Mouse (Mus musculus) hindbrain, embryonic 10.5 days (tissue): ENCODE measurements at regions not wholly inside any gene's neighbourhood (a gene's known extent, or its start where the extent isn't known, plus 50 kb on each side); places are given as distances from the start of the nearest gene placed in this dataset.

Experiments used
- DNase-seq: peaks from one replicate; pipeline ENCODE4 v3.0.0-alpha.2; 2017; ENCODE audit warnings: low spot score
- H3K27ac ChIP-seq: fragments of 300-500 bp; sonication (generic); 2 replicates; pipeline ENCODE4 v1.5.1; 2016; ENCODE audit warnings: mild to moderate bottlenecking, moderate library complexity
- H3K27me3 ChIP-seq: fragments of 300-500 bp; sonication (generic); 2 replicates; pipeline ENCODE4 v1.6.1; 2016; ENCODE audit warnings: mild to moderate bottlenecking; ENCODE audit not compliant: poor library complexity, insufficient read depth, severe bottlenecking
- H3K36me3 ChIP-seq: fragments of 300-500 bp; sonication (generic); 2 replicates; pipeline ENCODE4 v1.6.1; 2016; ENCODE audit warnings: mild to moderate bottlenecking, moderate library complexity
- H3K4me1 ChIP-seq: fragments of 300-500 bp; sonication (generic); replicated peaks from 2 replicates; pipeline ENCODE4 v1.6.1; 2016; ENCODE audit warnings: mild to moderate bottlenecking
- H3K4me3 ChIP-seq: fragments of 300-500 bp; sonication (generic); 2 replicates; pipeline ENCODE4 v1.5.1; 2016; ENCODE audit warnings: mild to moderate bottlenecking, moderate library complexity
- H3K9me3 ChIP-seq: fragments of 300-500 bp; sonication (generic); 2 replicates; pipeline ENCODE4 v1.6.1; 2016; ENCODE audit warnings: mild to moderate bottlenecking, moderate library complexity
- WGBS: fragments of 180-500 bp; shearing (Covaris S2); methylation state at CpG from one replicate; pipeline ENCODE4 v1.1.7; 2016; 5-methylcytosine and 5-hydroxymethylcytosine counted together

DNA sequence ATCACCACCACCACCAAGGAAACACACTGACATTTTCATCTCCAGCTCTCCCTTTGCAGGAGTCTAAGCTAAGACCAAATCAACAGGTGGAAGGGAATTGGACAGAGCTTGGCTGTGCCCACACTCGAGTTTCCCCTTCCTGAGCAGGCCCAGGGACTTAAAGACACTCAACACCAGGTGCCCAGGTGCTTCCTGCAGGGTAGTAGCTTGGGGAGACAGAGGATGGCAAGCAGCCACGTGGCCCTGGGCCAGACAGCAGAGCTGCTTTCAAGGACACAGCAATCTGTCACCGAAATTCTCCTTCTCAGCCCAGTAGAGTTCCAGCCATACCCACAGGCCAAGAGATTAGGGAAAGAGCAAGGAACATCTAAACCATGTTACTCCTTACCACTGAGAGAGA lies 266.9 kb downstream of the H2al1j start:
- H3K27me3 ChIP-seq: peaks cover 85% of the 10 kb centered on the region

DNA sequence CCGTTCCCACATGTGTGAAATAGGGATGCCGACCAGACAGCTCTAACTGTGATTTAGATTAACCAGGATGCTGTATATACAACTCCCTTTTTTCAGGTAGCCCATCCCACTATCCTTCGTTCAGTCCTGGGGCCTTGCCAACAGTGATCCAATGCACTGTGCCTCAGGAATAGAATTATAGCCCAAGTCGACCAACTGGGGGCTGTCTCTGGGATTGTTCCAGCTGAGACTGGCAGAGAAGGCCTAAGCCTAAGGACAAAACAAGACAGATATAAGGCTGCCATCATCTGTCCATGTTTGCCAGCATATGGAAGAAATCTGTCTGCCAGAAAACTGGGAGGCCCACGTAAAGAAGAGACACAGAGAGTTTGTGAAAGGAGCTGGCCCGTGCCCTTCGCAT lies 269.9 kb downstream of the H2al1j start:
- no peak for DNase-seq
- H3K27me3 ChIP-seq: peaks cover 69% of the 10 kb centered on the region
- H3K9me3 ChIP-seq: no peaks in the 10 kb centered on the region
- WGBS: 90% methylated on average over 7 of the region's 7 CpGs
- no peak overlapping the region for H3K4me3 ChIP-seq
- no peak overlapping the region for H3K27ac ChIP-seq
- H3K4me1 ChIP-seq: no peaks in the 10 kb centered on the region
- H3K36me3 ChIP-seq: no peaks in the 10 kb centered on the region

More for the DNA sequence above, 266.9 kb downstream of the H2al1j start:
- no peak for DNase-seq
- H3K4me3 ChIP-seq: no peak overlapping the region
- H3K4me1 ChIP-seq: peaks cover 17% of the 10 kb centered on the region
- no peaks in the 10 kb centered on the region for H3K36me3 ChIP-seq
- WGBS: 63% methylated on average over 3 of the region's 3 CpGs
- no peaks in the 10 kb centered on the region for H3K9me3 ChIP-seq
- H3K27ac ChIP-seq: no peak overlapping the region

DNA sequence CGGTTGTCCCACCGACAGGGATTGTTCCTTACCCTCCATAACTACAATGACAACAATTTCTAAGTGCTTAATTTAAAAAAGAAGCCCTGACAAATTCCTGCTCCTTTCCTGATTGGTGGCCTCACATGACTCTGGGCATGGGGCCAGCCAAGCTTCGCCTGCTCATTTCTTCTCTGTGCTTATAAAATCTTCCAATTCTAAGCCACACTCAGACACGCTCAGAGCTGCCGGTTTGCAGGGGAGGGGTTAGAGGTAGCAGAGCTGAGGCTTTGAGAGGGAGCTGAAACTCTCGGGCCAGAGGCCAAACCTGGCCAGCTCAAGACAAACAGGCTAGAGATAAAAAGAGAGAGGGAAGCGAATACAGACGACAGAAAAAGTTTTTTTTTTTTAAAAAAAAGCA lies 286.6 kb downstream of the H2al1j start:
- WGBS: 62% methylated on average over 8 of the region's 8 CpGs
- H3K9me3 ChIP-seq: no peaks in the 10 kb centered on the region
- no peaks in the 10 kb centered on the region for H3K4me1 ChIP-seq
- no peaks in the 10 kb centered on the region for H3K36me3 ChIP-seq
- H3K4me3 ChIP-seq: no peak overlapping the region
- no peak overlapping the region for H3K27ac ChIP-seq
- peaks cover 5% of the 10 kb centered on the region; the same call in 1 of the 2 replicates for H3K27me3 ChIP-seq
- DNase-seq: no peak

DNA sequence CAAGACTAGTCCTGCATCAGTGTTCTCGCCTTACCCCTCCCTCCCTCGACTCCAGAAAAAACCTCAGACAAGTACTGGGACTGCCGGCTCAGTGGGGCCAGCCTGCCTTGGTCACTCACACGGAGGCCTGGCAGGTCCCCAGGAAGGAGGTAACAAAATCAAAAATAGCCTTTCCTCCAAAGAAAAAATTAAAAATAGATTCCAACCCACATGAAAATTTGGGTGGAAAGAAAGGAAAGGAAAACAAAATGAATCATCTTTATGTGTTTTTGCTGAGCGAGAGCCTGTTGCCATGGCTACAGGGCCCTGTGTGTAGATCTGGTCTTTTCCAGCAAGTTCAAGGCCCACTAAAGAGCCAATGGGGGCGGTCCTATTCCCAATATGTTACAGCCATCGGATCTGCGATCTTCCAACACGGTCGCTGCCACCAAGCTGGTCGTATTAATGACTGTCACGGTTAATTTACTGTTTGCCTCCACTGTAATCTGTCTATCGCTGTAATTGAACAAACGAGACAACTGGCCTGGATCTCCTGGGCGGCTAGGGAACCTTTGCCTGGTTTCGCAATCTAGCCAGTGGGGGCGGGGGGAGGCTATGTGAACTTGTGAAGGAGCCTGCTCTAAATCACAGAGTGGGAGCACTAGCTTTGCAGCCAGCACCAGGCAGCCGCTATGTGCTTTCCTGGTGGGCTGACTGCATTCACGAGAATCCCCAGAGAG lies 293.6 kb downstream of the H2al1j start:
- Histone ChIP-seq H3K27me3 (peaks cover 13% of the 10 kb centered on the region; the same call in 1 of the 2 replicates), H3K36me3 (no peaks in the 10 kb centered on the region), H3K4me1 (peaks cover 14% of the 10 kb centered on the region; the same call in 1 of the 2 replicates), H3K27ac (peak overlapping the region; percentile 45), H3K9me3 (no peaks in the 10 kb centered on the region), H3K4me3 (no peak overlapping the region)
- 65% methylated on average over 19 of the region's 19 CpGs for WGBS
- no peak for DNase-seq

DNA sequence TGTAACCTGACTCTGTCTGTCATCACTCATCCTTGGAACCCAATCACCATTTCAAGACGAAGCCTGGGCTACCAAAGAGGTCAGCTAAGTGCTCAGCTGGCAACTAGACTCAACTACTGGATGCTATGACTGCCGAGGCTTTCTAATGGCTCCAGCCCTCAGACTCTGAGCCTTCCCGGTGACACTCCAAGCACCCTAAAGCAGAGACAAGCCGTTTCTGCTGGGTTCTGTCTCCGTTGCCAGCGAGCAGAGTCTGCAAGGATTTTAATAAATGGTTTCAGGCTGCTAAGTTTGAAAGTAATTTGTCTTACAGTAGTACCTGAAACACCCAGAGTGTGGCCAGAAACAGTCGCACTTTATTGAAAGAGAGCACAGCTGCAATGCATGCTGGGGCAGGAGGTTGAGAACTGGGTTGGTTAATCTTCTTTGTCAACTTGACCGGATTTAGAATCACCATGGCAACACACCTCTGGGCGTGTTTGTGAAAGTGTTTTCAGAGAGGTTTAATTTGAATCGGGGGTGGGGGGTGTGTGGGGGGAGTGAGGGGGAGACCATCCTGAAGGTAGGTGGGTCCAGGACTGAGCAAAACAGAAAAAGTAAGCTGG lies 298.8 kb downstream of the H2al1j start:
- Histone ChIP-seq H3K36me3 (no peaks in the 10 kb centered on the region), H3K9me3 (no peaks in the 10 kb centered on the region), H3K27ac (no peak overlapping the region), H3K4me3 (no peak overlapping the region), H3K27me3 (peaks cover 41% of the 10 kb centered on the region), H3K4me1 (peaks cover 16% of the 10 kb centered on the region; the same call in 1 of the 2 replicates)
- DNase-seq: no peak
- WGBS: 51% methylated on average over 10 of the region's 10 CpGs

DNA sequence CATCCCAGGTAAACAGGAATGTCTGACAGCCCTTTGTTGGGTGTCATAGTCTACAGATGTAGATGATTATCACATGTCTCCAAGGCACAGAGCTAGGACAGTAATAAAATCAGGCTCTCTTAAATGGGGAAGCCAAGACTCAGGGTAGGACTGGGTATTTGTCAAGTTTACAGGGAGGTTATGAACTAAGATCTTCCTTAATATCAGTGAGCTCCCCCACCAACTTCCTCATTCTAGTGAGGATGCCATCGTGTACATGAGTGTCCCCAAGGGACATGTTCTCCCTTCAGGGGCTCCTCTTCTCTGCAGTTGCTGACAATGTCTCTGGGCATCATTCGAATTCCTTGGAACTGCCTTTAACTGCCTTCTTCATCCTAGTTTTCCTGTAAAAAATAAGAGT lies 301.7 kb downstream of the H2al1j start:
- 72% methylated on average over 2 of the region's 2 CpGs for WGBS
- peaks cover 65% of the 10 kb centered on the region for H3K27me3 ChIP-seq
- no peaks in the 10 kb centered on the region for H3K36me3 ChIP-seq
- no peaks in the 10 kb centered on the region for H3K9me3 ChIP-seq
- no peak overlapping the region for H3K27ac ChIP-seq
- no peak for DNase-seq
- H3K4me1 ChIP-seq: peaks cover 14% of the 10 kb centered on the region
- no peak overlapping the region for H3K4me3 ChIP-seq

DNA sequence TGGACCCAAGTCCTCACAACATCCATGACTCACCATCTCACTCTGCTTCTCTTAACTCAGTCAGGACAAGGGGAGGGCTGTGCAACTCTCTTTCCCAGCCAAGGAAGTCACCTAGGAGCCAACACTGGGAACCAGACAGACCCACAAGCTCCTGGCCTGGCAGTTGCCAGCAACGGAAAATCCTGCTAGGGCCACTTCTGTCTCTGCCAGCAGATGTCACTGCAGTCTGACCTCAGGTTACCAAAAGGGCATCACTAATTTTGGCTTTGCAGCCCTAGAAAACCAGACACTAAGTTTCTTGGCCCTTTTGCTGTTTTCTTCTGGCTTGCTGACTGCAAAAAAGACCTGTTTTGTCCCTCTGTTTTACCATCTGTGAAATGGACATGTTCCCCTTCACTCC lies 302.3 kb downstream of the H2al1j start:
- WGBS: 8% methylated on average over 1 of the region's 1 CpGs
- Histone ChIP-seq H3K4me3 (no peak overlapping the region), H3K36me3 (no peaks in the 10 kb centered on the region), H3K9me3 (no peaks in the 10 kb centered on the region), H3K4me1 (peaks cover 14% of the 10 kb centered on the region), H3K27ac (no peak overlapping the region), H3K27me3 (peaks cover 71% of the 10 kb centered on the region)
- peak; percentile 39 for DNase-seq

DNA sequence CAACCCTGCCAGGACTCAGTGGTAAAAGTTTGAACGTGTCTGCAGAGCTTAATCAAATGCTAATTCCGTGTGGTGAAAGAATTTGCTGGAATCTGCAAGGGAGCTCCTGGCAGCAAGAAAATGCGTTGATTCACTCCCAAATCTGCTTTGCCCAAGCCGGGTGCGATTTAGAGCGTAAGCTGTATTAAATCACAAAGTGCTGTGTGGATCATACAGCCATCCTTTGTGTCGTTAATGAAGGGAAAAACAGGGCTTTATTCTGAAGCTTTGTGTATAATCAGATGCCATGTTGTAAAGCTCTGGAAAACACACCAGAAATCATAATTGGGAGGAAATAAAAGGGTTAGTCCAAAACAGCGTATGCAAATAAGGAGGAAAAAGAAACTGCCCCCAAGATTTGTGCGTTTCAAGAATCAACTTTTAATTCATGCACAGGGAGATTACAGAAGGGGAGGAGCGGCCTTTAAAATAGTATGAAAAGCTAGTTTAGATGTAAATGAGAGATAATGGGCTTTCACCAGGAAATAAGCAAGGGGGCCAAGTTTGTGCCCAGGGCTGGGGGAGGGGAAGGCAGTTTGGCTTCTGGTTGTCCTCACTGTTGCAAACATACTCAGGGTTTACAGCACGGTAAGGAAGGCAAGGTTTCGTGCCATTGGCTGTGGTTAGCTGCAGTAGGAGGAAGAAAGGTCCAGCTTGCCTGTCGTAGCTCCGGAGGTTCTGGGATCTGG lies 303.7 kb downstream of the H2al1j start:
- H3K9me3 ChIP-seq: no peaks in the 10 kb centered on the region
- DNase-seq: no peak
- H3K27me3 ChIP-seq: peaks cover 74% of the 10 kb centered on the region
- H3K4me1 ChIP-seq: peaks cover 14% of the 10 kb centered on the region
- 15% methylated on average over 14 of the region's 14 CpGs for WGBS
- peak overlapping the region; percentile 62 for H3K27ac ChIP-seq
- peak overlapping the region; percentile 31 for H3K4me3 ChIP-seq
- no peaks in the 10 kb centered on the region for H3K36me3 ChIP-seq

DNA sequence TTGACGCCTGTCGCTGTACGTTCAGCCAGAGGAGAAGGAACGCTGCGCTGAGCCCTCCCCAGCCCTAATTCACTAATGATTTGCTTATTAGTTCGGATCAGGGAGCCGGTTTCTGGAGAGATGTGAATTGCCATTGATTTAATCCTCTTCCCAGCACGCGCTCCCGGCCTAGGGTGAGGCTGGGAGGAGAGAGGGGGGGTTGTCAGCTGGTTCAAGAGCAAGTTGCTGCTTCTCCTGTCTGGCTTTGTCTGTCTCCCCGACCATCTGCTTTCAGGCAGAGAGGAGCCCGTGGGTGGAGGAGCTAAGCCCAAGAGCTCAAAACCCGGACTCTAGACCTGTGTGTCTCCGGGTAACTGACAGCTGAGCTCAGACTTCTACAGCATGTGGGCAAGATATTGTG lies 304.4 kb downstream of the H2al1j start:
- WGBS: 15% methylated on average over 14 of the region's 14 CpGs
- Histone ChIP-seq H3K4me3 (peak overlapping the region; percentile 31), H3K4me1 (peaks cover 14% of the 10 kb centered on the region), H3K36me3 (no peaks in the 10 kb centered on the region), H3K27me3 (peaks cover 78% of the 10 kb centered on the region), H3K27ac (peak overlapping the region; percentile 62), H3K9me3 (no peaks in the 10 kb centered on the region)
- peak; percentile 21 for DNase-seq

DNA sequence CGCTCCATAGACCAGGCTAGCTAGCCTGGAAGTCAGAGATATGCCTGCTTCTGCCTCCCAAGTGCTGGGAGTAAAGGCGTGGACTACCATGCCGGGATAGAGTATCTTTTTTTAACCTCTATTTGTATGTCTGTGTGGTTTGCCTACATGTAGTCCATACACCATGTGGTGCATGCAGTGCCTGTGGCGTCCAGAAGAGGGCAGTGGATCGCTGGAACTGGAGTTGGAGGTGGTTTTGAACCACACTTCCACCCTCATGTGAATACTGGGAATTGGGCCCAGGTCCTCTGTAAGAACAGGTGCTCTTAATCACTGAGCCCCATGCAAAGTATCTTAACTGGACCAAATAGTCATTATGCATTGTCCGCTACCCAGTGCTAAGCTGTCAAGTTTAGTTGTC lies 306.2 kb downstream of the H2al1j start:
- peaks cover 67% of the 10 kb centered on the region for H3K27me3 ChIP-seq
- H3K36me3 ChIP-seq: no peaks in the 10 kb centered on the region
- H3K9me3 ChIP-seq: no peaks in the 10 kb centered on the region
- peak; percentile 39 for DNase-seq
- H3K27ac ChIP-seq: no peak overlapping the region
- H3K4me1 ChIP-seq: peaks cover 18% of the 10 kb centered on the region
- 62% methylated on average over 6 of the region's 6 CpGs for WGBS
- no peak overlapping the region for H3K4me3 ChIP-seq

DNA sequence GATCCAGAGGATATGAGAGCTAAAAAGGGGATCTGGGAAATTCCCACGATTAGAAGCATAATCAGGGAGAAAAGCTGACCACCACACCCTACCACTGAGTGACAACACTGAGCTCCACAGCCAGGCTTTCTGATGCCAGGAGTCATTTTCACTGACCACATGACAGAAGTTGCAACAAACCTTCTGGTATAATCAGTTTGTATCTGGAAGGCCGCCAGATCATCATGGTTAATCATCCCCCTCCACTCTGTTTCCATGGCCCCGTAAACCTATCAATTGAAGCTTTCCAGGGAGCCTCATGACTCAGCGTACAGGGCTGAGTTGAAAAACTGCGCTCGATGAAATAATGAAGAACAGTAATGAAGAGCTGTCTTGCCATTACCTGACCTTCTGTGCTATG lies 316.9 kb downstream of the H2al1j start:
- Histone ChIP-seq H3K27ac (no peak overlapping the region), H3K36me3 (no peaks in the 10 kb centered on the region), H3K4me3 (no peak overlapping the region), H3K4me1 (no peaks in the 10 kb centered on the region), H3K9me3 (peaks cover 3% of the 10 kb centered on the region; the same call in 1 of the 2 replicates), H3K27me3 (peaks cover 20% of the 10 kb centered on the region)
- 86% methylated on average over 6 of the region's 6 CpGs for WGBS
- no peak for DNase-seq

DNA sequence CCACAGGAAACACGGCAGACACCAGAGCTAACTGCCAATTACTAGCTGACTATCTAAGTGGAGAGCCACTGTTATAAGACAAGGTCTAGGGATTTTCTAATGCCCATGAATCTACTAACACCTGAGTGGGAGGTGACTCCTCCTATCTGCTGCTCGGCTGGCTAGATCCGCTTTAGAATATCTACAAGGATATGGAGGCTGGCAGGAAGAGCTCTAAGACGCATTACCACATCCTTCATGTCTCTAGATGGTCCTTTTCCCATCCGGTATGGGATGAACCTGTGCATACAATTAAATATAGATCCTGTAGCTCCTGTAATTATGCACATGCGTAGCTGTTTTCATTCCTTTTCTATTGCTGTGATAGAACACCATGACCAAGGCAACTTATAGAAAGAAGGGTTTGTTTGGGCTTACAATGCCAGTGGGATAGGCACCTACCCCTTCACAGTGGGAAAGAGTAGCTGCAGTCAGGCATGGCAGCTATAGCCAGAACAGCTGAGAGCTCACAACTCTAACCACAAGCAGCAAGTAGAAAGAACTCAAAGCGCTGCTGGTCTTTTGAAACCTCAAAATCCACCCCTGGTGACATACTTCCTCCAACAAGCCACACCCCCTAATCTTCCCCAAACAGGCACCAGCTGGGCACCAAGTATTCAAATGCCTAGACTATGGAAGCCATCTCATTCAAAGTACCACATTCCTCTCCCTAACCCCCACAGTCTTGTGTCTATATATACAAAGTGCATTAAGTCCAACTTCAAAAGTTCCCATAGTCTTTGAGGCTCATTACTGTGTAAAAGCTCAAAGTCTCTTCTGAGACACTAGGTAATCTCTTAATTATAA lies 319.3 kb downstream of the H2al1j start:
- no peak for DNase-seq
- H3K27me3 ChIP-seq: peaks cover 25% of the 10 kb centered on the region
- H3K27ac ChIP-seq: no peak overlapping the region
- H3K9me3 ChIP-seq: peaks cover 3% of the 10 kb centered on the region; the same call in 1 of the 2 replicates
- H3K4me1 ChIP-seq: no peaks in the 10 kb centered on the region
- 94% methylated on average over 7 of the region's 7 CpGs for WGBS
- H3K36me3 ChIP-seq: no peaks in the 10 kb centered on the region
- H3K4me3 ChIP-seq: no peak overlapping the region
